Mouse (Mus musculus): ENCODE data around the gene Itpripl1. TPM values are rescaled to one million over a fixed set of nuclear protein-coding genes. Genes with fewer than 3 reads are reported as not detected.

Itpripl1 gene
- total and polyA plus RNA-seq, 3 experiments = 22.7 to 27.3 TPM; not detected in 1

DNA sequence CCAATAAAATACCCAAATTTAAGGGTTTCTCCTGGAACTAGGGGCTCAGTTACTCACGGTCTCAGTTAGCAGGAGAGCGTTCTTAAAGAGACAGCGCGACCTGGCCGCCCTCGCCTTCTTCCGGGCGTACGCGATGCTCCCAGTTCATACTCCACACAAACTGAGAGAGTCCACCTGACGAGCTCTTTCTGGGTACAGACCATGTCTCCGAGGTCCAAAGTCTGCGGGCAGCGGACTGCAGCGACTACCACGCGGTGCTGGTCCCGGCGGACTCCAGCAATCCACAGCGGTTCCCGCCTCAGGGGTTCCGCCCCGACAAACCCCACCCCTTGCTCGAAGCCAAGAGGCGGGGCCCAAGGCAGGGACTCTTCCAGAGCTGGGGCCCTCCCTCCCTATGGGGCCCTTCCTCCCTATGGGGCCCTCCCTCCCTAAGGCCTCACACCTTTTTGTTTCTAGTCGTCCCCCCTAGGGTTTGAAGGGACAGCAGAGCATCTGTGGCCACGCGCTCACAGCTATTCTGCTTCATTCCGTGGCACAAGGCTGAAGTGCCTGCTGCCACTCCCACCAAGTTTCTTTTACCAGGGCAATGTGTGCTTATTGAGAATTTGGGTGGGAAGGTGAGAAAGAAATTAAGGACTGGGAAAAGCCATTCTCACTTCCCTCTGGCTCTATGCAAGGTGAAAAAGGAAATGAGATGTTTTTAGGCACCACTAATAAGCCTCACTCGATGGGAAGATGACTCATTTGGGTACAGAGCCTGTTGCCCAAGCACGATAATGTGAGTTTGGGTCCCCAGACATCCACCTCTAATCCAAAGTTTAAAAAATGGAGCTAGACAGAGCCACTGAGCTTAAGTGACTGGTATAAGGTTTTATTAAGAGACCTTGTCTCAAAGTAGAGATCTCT, at the start of gene Itpripl1 (continued):
- TF ChIP-seq POLR2AphosphoS2 (IDR thresholded peaks at IDR 0.05; ENCODE audit: low read length) (peak; percentile 73; the same call in 1 of the 2 replicates), MAX (IDR thresholded peaks at IDR 0.05; ENCODE audit: low read length) (peak; percentile 82), USF1 (IDR thresholded peaks at IDR 0.05; ENCODE audit: low read depth, low read length) (no peak), ELF1 (IDR thresholded peaks at IDR 0.05; ENCODE audit: low read depth, low read length) (no peak; the same call in 1 of the 2 replicates), TAL1 (IDR thresholded peaks at IDR 0.05; ENCODE audit: low read length) (no peak)

DNA sequence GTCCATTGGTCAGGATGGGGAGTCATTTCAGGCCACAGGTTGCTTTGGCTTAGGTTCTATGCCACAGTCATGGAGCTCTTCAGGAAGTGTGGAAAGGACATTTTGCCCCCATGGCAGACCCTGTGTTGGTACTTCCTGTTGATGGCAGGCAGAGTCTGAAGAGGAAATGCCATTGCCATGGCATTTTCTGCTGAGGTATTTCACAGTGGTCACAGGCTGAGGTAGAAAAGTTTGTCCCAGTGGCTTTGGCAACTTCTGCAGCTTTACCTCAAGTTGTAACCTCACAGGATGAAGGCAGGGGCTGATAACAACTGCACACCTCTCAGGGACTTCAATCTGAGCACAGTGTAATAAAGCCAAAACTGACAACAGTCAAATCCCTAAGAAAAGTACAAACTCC, 46.3 kb upstream of the Itpripl1 start:
- H3K9me3 ChIP-seq (replicated peaks; ENCODE audit: insufficient read depth, low read length) = no peaks in the 10 kb centered on the region

DNA sequence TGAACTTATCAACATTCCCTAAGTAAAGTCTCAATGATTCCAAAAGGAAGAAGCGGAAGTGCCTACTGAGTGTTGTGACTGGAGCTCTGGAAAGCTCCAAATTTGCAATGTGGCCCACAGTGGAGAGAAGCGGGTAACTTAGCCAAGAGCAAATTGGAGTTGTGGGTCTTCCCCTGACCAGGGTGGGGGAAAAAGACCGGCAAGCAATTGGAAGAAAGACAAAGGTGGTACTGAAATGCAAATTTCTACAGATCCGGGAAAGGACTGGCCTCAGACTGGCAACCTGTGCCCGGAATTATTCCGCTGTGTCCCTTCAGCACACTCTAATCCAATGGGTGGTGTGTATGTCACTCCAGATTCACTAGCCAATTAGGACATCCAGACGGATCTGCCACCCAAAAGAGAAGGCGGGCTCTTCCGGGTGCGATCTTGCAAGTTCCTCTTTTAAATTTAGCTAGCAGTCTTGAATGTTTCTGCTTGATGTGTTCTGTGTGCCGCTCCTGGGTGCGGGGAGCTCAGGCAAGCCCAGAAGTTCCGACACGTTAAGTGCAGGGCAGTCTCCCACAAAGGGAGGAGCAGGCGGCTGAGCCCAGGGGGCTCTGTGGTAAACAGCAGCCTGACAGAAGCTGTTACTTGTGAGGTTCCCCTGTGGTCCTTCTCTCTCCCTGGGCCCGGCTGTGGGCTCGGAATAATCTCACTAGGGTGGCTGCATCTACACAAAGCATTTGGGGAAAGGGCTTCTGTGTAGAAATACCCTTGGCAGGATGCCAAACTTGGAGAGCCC, 39.5 kb upstream of the Itpripl1 start:
- TF ChIP-seq ZNF384 (IDR thresholded peaks at IDR 0.05; ENCODE audit: low read depth, low read length) (no peak), MAX (IDR thresholded peaks at IDR 0.05; ENCODE audit: low read length) (no peak), CHD2 (IDR thresholded peaks at IDR 0.05; ENCODE audit: low read length) (no peak), ZC3H11A (IDR thresholded peaks at IDR 0.05; ENCODE audit: low read depth, low read length) (no peak), ZMIZ1 (IDR thresholded peaks at IDR 0.05; ENCODE audit: low read depth, low read length) (no peak), SIN3A (IDR thresholded peaks at IDR 0.05; ENCODE audit: low read length) (no peak), USF1 (IDR thresholded peaks at IDR 0.05; ENCODE audit: low read depth, low read length) (no peak), POLR2AphosphoS2 (IDR thresholded peaks at IDR 0.05; ENCODE audit: low read length) (no peak), TBP (IDR thresholded peaks at IDR 0.05; ENCODE audit: low read depth, low read length) (no peak), ELF1 (IDR thresholded peaks at IDR 0.05; ENCODE audit: low read depth, low read length) (no peak), E2F4 (IDR thresholded peaks at IDR 0.05; ENCODE audit: borderline replicate concordance, low read depth, low read length) (no peak), KAT2A (conservative IDR thresholded peaks at IDR 0.05; ENCODE audit: low read depth, low read length) (no peak), RAD21 (IDR thresholded peaks at IDR 0.05; ENCODE audit: low read depth, low read length) (no peak), POLR2A (IDR thresholded peaks at IDR 0.05; ENCODE audit: control insufficient read depth in 1 of 2, insufficient read depth in 1 of 2, low read depth in 1 of 2, low read length in 2 of 2, poor library complexity in 1 of 2) (no peak), SMC3 (IDR thresholded peaks at IDR 0.05; ENCODE audit: low read depth, low read length) (no peak), CHD1 (IDR thresholded peaks at IDR 0.05; ENCODE audit: low read depth, low read length) (no peak), ZKSCAN1 (IDR thresholded peaks at IDR 0.05; ENCODE audit: low read depth, low read length) (no peak), MYB (IDR thresholded peaks at IDR 0.05; ENCODE audit: low read depth, low read length) (no peak), JUND (IDR thresholded peaks at IDR 0.05; ENCODE audit: low read depth, low read length) (no peak), TAL1 (IDR thresholded peaks at IDR 0.05; ENCODE audit: low read length) (no peak)
- no peak overlapping the region for H3K4me3 ChIP-seq (ENCODE audit: control insufficient read depth in 1 of 2, insufficient read depth in 1 of 2, low read depth in 2 of 2, low read length in 2 of 2)
- H3K36me3 ChIP-seq (ENCODE audit: control insufficient read depth in 1 of 2, insufficient read depth in 2 of 2, low read length in 2 of 2) = no peaks in the 10 kb centered on the region
- no peaks in the 10 kb centered on the region for H3K9me3 ChIP-seq (replicated peaks; ENCODE audit: insufficient read depth, low read length)
- peaks cover 0 to 10% of the 10 kb centered on the region in 2 experiments for H3K27me3 ChIP-seq (ENCODE audit: control insufficient read depth in 1 of 2, insufficient read depth in 2 of 2, low read length in 2 of 2)
- H3K27ac ChIP-seq (ENCODE audit: control insufficient read depth, low read depth, low read length) = no peak overlapping the region
- H3K9ac ChIP-seq (ENCODE audit: control insufficient read depth, low read depth, low read length, poor library complexity, severe bottlenecking) = no peak overlapping the region
- no peak for DNase-seq (ENCODE audit: low read depth, low spot score)
- no peaks in the 10 kb centered on the region for H3K79me2 ChIP-seq (ENCODE audit: control insufficient read depth, insufficient read depth, low read length, poor library complexity)
- no peaks in the 10 kb centered on the region for H3K4me1 ChIP-seq (ENCODE audit: control insufficient read depth in 1 of 2, insufficient read depth in 2 of 2, low read length in 2 of 2)

More for the DNA sequence above, 46.3 kb upstream of the Itpripl1 start:
- H3K4me3 ChIP-seq (ENCODE audit: control insufficient read depth in 1 of 2, insufficient read depth in 1 of 2, low read depth in 2 of 2, low read length in 2 of 2) = no peak overlapping the region
- DNase-seq (ENCODE audit: low read depth, low spot score) = no peak
- TF ChIP-seq CTCF (IDR thresholded peaks at IDR 0.05 in 2 of 3, conservative IDR thresholded peaks at IDR 0.05 in 1 of 3; ENCODE audit: control insufficient read depth in 1 of 3, insufficient read depth in 1 of 3, low read depth in 2 of 3, low read length in 3 of 3, poor library complexity in 1 of 3, severe bottlenecking in 1 of 3) (no peak), TAL1 (IDR thresholded peaks at IDR 0.05; ENCODE audit: low read length) (no peak), MYB (IDR thresholded peaks at IDR 0.05; ENCODE audit: low read depth, low read length) (no peak), ZNF384 (IDR thresholded peaks at IDR 0.05; ENCODE audit: low read depth, low read length) (no peak), NELFE (IDR thresholded peaks at IDR 0.05; ENCODE audit: low read depth, low read length) (no peak), MAFK (IDR thresholded peaks at IDR 0.05; ENCODE audit: borderline replicate concordance, low read depth, low read length) (no peak), CHD2 (IDR thresholded peaks at IDR 0.05; ENCODE audit: low read length) (no peak), RCOR1 (IDR thresholded peaks at IDR 0.05; ENCODE audit: low read depth, low read length) (no peak), E2F4 (IDR thresholded peaks at IDR 0.05; ENCODE audit: borderline replicate concordance, low read depth, low read length) (no peak), USF1 (IDR thresholded peaks at IDR 0.05; ENCODE audit: low read depth, low read length) (no peak), SMC3 (IDR thresholded peaks at IDR 0.05; ENCODE audit: low read depth, low read length) (no peak), USF2 (IDR thresholded peaks at IDR 0.05; ENCODE audit: borderline replicate concordance in 1 of 2, insufficient read depth in 1 of 2, low read depth in 1 of 2, low read length in 2 of 2) (no peak), MXI1 (IDR thresholded peaks at IDR 0.05; ENCODE audit: low read depth, low read length) (no peak), MEF2A (IDR thresholded peaks at IDR 0.05; ENCODE audit: extremely low read depth, insufficient replicate concordance, low read depth, low read length, poor library complexity, severe bottlenecking) (no peak), KAT2A (conservative IDR thresholded peaks at IDR 0.05; ENCODE audit: low read depth, low read length) (no peak)
- no peak overlapping the region for H3K9ac ChIP-seq (ENCODE audit: control insufficient read depth, low read depth, low read length, poor library complexity, severe bottlenecking)
- no peaks in the 10 kb centered on the region for H3K79me2 ChIP-seq (ENCODE audit: control insufficient read depth, insufficient read depth, low read length, poor library complexity)
- no peaks in the 10 kb centered on the region for H3K36me3 ChIP-seq (ENCODE audit: control insufficient read depth in 1 of 2, insufficient read depth in 2 of 2, low read length in 2 of 2)
- H3K4me1 ChIP-seq (ENCODE audit: control insufficient read depth in 1 of 2, insufficient read depth in 2 of 2, low read length in 2 of 2) = no peaks in the 10 kb centered on the region
- peaks cover 3 to 13% of the 10 kb centered on the region in 2 experiments for H3K27me3 ChIP-seq (ENCODE audit: control insufficient read depth in 1 of 2, insufficient read depth in 2 of 2, low read length in 2 of 2)
- H3K27ac ChIP-seq (ENCODE audit: control insufficient read depth, low read depth, low read length) = no peak overlapping the region
